Mouse (Mus musculus) kidney, adult 11 months (tissue): Measurements from ENCODE around the gene Ncoa3.
A peak's percentile ranks its signal among the peaks of the same experiment; 100 is the strongest.
"Not testable (repeated sequence)": the region's sequence is repeated elsewhere in the genome, so short reads cannot be mapped to it uniquely, and the experiment has no call there.

Experiments used
- DNase-seq: peaks from one replicate; pipeline ENCODE4 v3.0.0; 2022

Gene Ncoa3

DNA sequence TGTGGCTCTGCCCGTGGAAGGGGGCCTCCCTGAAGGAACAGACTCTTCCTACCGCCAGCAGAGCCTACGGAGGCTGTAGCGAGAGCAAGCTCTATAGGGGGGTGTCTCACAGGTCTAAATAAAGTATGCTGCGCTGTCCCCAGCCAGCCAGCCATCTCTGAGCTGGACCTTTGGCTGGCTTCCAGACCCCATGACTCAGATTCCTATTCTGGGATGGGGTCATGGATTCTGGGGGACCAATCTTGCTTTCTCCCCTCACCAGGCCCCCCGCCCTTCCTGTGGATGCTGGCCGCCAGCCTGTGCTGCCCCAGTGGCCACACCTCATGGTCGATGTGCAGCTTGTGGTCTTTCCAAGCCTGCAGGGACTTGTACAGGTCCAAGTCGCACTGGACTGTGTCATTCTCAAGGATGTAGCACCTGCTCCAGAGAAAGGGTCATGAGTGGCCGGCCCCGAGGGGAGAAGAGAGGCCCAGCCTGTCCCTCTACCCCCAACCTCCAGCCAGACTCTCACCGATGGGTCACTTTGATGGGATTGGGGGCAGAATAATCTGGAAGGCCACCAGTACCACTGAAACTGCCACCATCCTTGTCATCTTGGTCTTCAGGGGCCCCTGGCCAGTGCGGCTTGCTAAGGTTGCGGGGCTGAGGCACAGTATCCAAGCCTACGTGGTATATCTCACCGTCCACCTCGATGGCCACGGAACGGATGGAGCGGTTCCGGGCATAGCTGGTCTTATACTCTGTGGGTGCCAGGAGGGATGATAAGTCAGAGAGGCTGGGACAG lies 88.7 kb downstream of the Ncoa3 start:
- peak; percentile 49 for DNase-seq

DNA sequence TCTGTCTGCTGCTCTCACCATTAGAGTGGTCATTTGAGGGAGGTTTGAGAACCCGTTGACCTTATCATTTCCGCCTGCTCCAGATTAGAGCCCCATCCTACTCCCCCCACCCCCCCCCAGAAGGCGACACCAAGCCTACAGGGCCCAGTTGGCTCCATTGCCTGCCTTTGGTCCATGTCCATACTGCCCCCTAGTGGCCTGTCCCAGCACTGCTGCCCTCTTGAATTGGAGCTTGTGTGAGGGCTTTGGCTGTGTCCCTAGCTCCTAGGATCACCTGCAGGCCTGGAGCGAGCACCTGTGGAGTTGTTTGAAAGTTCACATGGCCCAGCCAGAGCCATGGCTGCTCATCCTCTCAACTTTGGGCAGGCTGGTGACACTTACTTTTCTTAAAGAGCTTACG lies 89.8 kb downstream of the Ncoa3 start:
- peak; percentile 64 for DNase-seq

DNA sequence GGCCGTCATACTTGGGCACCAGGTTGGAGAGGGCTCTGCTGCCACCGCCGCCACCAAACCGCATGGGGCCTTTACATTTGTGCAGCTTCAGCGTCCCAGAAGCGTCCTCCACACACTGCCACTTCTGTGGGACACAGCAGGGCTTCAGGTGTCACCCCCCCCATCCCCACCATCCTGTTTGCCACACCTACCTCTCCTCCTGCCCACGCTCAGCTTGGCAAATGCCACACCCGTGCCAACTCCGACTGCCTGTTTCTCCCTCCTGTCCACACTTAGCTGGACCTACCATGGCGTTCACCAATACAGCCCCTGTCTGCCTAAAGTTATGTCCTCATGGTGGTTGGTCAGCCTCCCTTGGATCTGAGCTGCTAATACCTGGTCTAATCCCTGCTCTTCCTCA lies 90.2 kb downstream of the Ncoa3 start:
- DNase-seq, result no peak

DNA sequence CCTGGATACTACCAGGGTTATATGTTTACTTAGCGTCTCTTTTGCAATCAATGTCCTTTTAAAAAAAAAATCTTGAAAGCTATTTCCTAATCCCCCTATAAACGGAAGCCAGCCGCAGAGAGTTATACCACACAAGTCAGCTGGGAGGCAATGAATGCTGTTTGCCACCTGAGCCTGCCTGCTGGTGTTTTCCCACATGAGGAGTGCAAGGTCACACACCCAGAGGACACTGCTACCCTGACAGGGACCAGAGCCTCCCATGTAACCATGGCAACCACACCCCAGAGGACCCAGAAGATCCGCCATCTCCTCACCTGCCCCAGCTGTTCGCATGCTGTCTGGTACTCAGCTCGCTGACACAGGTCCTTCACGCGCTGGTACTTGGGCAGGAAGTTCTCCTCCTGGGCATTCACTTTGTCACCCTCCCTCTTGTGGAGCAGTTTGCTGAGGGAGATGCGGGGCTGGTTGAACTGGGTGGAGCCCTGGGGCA lies 91.2 kb downstream of the Ncoa3 start:
- DNase-seq, result no peak

DNA sequence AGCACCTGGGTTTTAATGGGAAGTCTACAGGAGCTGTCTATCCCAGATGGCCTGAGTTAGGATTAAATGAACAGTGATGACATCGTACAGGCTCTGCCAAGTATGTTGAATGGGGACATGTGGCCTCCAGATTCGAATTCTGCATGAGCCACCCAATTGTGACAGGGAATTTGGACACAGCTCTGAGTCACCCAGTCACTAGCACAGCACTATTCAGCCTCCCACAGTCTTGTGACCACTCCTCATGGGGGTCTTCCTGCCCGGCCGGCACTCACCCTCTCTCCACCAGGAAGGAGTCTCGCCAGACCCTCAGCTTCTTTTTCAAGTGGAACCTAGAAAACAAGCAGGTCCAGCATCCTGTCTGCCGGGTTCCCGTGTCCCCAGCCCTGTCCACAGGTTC lies 91.7 kb downstream of the Ncoa3 start:
- no peak for DNase-seq

DNA sequence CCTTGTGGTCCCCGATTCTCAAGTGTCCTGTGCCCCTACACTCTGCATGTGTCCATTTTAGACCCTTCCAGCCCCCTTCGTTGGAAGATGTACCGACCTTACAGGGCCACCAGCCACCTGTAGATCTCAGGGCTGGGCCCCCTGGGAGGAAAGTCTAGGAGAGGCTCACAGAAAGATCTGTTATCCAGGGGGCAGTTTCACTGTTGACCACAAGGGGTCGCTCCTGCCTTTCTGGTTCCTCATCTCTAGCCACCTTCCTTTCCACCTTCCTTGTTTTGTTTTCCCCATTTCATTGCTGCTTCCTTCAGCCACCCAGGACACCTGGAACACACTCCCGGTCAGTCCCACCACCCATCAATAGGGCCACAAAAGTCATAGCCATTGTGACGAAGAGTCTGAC lies 92.5 kb downstream of the Ncoa3 start:
- not testable (repeated sequence) for DNase-seq

DNA sequence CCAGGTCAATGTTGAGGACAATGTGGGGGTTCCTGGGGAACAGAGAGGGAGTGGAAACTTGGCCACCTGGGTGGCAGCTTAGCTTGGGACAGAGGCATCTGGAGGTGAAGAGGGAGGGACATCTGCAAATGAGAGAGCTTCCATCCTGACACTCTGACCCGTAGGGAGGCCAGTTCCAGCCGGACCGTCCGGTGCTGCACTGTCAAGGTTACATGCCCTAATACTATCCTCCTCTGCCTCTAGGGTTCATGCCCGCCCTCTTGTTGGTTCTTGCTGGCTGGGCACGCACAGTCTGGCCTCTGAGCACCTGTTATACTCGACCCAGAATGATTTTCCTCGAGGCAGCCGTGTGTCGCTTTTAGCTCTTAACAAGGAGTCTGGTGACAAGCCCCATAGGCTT lies 93.3 kb downstream of the Ncoa3 start:
- DNase-seq, result no peak

DNA sequence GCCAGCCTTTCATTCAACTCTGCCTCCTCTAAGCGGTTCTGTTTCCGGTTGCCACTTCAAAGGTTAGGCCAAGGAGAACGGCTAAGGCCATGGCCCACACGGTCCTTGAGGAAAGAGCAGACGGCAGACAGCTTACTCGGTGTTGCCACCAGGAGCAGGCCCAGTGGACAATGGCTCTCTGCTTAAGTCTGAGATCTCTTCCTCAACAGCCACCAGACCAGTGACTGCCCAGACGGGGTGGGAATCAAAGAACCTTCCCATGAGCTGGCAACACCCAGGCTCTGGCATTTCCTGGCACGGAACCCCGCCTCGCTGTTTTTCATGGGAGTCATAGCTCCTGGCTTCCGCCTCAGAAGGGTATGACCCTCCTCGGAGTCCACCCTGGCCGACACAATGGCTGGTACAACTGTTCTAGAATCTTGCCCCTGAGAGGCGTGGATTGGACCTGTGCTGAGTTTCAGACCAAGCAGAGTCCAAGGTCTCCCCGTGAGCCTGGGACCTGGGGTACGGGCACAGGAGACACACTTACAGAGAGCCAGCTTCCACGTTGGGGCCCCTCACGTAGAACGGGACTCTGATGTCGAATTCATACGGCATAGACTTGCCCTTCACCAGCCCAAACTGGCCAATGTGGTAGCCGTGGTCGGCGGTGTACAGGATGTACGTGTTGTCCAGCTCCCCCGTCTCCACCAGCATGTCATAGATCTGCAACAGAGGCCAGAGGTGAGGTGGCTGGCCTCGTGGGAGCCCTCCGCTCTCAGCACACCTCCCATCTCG lies 94.2 kb downstream of the Ncoa3 start:
- peak; percentile 54 for DNase-seq

DNA sequence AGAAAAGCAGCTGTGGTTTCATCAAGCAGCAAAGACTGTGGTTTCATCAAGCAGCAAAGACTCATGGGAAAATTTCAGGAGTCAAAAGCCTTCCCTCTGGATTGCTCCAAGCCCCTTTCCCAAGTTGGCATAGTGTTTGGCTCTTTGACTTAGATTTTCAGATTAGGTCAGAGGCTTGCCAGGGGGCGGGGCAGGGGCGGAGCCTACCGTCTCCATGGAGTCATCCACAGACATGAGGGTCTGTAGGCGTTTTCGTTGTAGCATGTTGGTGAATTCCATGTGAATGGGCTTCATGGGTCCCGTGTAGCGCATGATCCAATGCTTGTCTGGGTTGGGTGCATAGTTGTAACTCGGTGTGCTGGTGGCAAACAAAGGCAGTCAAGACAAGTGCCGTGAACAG lies 96.6 kb downstream of the Ncoa3 start:
- DNase-seq, result no peak

DNA sequence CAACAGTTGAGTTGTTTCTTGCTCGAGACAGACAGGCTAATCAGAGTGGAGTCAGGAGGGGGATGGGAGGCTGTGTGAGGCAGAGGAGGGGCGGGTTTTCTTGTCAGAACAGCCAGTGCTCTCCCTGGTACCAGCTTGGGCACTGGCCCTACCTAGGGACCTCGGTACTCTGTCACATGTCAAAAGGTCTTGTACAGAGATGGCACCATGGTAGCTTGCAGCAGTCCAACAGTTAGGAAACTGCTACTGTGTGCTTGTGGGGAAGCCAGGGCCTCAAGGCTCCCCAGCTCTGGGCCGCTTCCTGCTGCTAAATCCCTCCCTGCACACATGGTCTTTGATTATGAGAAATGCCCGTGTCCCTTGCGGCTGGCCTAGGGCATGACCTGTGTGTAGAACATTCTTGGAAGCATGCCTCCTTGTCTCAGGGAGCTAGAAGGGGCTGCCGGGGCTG lies 97.7 kb downstream of the Ncoa3 start:
- DNase-seq, result peak; percentile 37

DNA sequence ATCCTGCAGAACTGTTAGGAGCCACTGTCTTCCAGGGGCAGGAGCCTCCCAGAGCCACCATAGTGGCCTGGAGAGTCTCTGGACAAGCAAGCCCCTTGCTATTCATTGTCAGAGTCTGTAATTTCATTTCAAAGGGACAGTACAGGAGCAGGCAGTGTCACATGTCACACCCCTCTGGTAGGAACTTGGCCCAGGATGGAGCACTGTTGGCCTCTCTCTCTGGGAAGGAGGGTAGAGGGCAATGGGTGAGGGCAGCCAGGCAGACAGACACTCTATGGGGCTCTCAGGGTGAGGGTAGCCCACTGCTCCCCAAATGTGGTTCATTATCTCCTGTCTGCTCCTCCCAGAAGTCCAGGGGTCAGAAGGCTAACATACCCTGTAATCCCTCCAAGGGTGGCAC lies 99.2 kb downstream of the Ncoa3 start:
- no peak for DNase-seq

DNA sequence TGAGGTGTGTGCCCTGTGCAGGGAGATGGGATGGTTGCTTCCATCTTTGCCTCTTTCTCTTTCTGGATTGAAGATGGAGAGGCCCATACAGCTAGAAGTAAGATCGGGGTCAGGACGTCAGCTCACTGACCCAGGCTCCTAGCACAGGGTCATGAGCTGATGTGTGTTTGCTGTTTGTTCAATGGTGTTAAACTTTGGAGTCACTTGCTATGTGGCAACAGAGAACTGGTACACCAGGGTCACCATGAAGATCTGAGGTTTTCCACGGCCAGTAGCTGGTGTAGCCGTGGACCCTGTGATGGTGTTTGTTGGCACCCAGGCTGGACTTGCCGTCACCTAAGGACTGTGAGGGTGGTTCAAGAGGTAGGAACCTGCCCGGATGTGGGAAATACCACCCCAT lies 100.0 kb downstream of the Ncoa3 start:
- DNase-seq, result no peak

DNA sequence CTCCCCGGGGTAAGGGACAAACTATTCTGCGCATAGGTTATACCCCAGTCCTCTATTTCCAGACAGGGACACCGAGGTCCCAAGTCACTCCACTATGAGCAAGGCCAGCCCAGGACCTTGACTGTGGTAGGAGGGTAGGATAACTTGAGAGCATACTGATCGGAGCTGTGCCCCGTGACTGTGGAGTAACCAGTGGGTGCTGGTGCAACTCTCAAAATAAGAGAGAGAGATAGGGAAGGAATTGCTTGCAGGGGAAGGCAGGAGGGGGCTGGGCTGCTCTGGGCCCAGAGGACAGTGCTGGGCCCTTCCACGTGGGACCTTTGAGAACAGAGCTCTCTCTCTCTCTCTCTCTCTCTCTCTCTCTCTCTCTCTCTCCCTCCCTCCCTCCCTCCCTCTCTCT lies 103.9 kb downstream of the Ncoa3 start:
- DNase-seq, result no peak

DNA sequence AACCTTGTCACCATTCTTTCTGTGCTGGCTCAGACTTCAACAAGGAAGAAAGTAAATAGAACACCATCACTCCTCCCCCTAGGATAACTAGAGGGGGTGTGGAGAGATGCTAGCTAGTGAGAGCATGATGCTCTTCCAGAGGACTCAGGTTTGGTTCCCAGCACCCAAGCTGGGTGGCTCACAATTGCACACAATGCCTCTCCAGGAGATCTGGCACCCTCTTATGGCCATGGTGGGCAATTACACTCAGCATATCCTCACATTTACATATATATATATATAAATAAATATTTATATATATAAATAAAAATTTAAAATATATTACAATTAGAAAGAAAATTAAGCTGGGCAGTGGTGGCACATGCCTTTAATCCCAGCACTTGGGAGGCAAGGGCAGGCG lies 104.4 kb downstream of the Ncoa3 start:
- no peak for DNase-seq

DNA sequence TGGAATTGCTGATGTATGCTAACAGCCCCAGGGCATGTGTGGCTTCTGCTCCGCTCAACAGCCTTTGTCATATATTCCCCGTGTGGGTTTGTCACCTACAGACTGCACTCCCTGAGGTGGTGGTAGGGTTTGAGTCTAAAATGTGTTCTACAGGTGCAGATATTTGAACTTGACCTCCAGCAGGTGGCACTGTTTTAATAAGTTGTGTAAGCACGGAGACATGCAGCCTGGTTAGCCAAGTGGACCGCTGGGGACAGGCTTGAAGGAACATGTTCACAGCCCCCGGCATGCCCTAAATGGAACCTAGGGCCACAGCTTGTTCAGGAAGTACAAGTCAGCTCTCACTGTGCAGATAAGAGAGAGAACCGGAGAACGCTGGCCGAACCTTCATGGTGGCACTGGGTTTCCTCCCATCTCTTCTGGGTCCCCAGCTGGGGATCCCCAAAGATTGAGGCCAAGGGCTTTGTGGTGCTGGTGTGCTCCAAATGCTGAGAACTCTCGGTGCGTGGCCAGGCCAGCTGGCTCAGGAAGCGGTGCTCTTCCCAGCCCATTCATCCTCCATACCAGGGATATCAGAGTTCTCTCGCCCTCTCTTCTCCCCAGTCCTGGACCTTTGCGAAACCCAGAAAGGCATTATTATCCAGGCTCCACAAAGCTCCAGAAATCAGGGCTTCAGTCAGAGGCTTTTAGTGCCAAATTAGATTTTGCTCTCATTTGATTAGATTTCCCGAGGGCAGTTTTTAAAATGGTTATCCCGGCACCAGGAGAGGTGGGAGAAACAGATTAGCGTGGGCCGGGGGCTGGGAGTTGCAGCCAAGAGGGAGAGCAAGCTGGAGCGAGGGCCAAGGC lies 105.2 kb downstream of the Ncoa3 start:
- DNase-seq, result no peak

DNA sequence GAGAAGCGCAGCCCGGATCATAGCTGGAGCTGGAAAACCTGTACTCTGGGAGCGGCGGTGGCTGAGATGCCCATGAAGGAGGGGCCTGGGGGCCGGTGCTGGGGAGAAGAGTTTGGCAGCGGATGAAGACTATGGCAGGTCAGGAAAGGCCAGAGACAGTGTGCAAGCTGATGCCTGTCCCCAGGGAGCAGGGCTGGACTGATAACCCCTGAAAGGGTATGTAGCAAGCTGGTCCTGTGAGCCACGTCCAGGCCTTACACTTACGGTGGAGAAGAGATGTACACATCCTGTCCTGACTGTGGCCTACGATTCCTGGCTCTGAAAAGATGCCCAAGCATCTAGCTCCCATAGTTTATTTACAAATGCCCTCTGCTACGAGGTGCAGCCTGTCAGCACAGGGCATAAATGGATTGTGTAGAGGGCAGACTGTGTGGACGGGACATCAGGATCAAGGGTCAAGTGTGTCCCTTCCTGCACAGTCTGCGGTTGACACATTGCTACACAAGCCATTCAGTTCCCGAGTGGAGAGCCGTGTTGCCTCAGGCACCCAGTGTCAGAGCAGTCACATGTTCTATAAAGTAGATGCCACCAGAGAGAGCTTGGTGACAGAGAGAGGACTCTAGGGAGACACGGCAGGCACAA lies 106.0 kb downstream of the Ncoa3 start:
- DNase-seq, result no peak

DNA sequence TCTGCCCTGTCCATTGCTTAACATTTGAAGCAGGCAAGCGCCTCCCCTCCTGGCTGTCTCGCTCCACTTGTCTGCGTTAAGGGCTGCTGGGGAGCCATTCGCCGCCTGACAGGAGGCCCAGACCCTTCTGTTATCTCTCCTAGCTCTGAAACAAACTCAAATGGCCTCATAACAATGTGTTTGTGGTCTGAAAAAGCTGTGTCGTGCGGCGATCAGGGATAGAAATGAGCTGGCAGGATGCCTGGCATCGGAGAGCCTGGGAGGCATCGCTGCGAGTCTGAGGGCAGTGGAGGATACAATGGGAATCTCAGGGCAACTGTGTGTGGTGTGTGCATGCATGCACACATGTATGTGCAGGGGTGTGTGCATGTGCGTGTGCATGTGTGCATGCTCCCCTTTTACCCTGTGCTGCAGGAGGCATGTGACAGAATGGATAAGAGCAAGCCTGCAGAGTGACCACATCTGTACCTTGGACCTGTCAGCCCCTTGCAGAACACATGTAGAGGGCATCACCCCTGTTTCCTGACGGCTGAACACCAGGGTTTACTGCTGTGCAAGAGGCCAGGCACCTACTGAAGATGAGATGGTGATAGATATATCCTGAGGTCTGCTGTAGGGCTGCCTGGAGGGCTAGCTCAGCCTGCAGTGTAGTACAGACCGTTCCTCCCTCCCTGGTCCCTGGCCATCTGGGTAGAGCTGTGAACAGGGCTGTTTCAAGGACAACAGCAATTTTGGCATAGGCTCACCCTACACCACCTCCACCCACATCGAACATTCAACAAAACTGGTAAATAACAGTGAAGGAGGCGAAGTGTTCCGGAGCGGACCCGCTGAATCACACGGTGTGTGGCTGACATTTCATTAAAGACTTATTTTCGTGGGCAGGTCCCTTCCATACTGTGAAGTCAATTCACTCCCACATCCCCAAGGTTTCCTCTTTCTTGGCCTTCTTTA lies 108.2 kb downstream of the Ncoa3 start:
- no peak for DNase-seq

DNA sequence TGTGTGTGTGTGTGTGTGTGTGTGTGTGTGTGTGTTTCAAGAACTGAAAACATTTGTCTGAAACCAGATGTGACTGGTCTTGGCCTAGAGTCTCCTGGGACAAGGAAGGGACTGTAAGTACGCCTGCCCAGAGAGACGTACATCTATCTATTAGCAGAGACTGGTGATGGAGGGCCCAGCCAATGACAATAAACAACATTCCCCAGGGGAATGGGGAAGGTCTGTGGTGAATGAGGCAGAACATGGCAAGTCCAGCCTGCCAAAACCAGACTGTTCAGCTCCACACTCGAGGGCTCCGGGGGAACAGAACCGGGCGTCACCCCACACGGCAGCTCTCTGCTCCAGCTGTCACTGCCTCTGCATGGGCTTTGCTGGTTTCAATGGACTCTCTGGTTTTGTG lies 110.5 kb downstream of the Ncoa3 start:
- DNase-seq, result peak; percentile 63

DNA sequence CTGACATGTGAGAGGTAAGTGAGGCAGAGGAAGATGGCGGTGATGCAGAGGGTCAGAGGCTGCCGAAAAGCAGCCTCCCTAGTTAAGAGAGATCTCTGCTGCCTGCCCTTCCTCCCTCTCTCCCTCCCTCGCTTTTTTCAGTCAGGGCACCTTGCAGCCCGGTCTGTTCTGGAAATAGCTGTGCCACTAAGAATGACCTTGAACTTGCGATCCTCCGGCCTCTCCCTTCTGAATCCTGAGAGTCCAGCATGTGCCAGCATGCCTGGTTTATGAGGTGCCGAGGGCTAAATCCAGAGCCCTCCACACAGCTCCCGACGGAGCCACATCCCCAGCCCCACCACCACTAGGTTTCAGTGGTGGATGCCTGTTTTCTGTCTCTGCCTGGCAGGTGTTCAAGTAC lies 113.5 kb downstream of the Ncoa3 start:
- DNase-seq, result no peak

DNA sequence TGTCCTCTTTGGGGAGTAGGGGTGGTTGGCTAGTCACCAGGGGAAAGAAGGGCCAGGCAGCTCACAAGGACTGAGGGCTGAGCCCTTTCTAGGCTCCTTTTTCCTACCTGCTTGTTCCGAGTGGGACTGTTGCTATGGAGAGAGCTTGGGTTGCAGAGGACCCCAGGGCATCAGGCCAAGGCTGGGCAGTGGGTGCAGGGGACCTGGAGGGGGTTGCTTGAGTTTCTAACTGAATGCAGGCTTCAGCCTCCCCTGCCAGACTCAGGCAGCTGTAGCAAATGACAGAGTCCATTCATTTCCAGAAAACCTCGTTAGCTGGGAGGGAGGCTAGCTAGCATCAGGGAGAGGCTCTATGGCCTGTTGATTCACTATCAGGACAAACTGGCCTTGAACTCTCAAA lies 114.2 kb downstream of the Ncoa3 start:
- DNase-seq, result no peak

DNA sequence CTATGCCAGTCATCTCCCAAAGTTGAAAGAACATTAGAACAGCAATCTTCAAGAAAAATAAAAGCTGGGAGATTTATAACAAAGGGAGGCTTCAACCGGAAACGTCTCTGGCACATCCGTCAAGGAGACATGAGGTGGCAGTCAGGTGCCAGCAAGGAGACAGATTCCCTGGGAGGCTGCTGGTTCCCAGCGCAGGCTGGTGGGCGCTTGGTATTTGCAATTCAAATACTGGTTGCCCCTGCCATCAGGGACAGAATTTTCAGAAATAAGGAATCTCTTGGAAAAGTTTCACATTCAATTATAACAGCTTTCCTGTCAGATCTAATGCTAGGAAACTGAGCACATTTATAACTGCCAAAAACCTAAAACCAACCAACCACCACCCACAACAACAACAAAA lies 115.5 kb downstream of the Ncoa3 start:
- no peak for DNase-seq

DNA sequence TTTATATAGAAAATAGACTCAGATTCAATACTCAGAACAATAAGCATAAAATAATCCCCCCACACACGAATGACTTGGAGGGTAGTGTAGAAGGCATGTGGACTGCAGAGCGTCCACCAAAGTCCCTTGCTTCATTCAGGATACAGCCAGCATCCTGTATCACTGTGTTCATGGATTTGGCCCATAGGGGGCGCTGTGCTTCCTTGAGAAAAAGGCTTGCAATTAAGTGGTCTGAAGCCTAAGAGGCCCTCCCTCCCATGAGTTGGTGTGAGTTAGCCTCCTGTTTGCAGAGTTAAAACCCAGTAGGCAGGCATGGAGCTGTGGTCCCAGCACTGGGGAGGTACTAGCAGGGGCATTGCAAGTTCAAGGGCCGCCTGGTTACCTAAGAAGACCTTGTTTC lies 115.9 kb downstream of the Ncoa3 start:
- DNase-seq, result peak; percentile 79
